Mouse (Mus musculus) liver, adult (tissue): ENCODE data around the gene Mrpl2.

Source experiments
- GATA4 ChIP-seq: IDR thresholded peaks from 2 replicates; pipeline ENCODE4 v1.6.1; 2014; ENCODE audit warnings: mild to moderate bottlenecking, low read length; ENCODE audit not compliant: insufficient replicate concordance

The Mrpl2 gene

DNA sequence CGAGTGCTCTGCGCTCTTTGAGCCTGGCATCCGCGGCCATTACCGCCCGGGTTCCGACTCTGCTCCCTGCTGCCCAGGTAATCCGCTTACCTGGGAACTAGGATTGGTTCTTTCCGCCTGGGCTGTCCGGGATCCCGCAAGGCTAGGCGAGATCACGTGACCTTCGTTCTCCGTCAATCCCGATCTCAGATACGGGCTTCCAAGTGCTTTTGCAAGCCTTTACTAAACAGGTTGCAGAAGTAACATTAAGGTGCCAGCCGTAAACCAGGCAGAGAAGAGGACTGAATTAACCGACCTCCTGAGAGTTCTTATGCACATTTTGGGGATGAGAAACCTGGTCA lies 263 bp downstream of the Mrpl2 start:
- no peak for TF ChIP-seq GATA4

DNA sequence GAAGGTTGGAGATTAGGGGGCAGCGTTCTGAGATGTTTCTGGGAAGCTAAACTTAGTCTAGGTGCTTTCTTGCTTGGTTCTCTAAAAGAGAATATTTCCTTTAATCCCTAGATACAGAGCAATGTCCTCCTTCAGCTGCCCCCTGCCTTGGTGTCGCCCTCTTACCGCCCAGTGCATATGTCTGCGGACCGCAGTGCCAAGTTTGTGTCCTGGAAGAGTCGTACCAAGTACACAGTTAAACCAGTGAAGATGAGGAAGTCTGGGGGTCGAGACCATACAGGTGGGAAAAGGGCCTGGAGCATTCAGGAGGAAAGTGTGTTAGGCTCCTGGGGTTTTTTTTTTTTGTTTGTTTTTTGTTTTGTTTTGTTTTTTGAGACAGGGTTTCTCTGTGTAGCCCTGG lies 1.2 kb downstream of the Mrpl2 start:
- TF ChIP-seq GATA4, result no peak

DNA sequence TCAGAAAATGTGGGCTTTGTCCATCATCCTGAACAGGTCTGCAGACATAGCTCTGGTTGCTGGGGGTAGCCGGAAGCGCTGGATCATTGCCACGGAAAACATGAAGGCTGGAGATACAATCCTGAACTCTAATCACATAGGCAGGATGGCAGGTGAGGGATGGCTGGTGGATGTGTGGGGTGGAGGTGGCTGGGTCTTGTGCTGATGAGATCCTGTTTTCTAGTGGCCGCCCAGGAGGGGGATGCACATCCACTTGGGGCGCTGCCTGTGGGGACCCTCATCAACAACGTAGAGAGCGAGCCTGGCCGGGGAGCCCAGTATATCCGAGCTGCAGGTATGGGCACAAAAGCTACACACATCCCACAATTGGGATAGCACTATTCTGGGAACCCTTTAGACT lies 2.4 kb downstream of the Mrpl2 start:
- no peak for TF ChIP-seq GATA4

DNA sequence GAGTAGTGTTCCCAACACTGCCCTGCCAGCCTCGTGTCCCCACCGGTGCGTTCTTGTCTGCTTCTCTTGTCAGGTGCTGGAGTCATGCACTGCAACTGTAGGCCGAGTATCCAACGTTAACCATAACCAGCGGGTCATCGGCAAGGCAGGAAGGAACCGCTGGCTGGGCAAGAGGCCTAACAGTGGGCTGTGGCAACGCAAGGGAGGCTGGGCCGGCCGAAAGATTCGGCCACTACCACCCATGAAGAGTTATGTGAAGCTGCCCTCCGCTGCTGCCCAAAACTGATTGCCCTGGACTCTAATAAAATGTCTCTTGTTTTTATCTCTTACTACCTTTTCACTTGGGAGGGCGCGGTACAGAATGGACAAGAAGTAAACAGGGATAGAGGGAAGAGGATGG lies 3.8 kb downstream of the Mrpl2 start:
- TF ChIP-seq GATA4, result no peak

DNA sequence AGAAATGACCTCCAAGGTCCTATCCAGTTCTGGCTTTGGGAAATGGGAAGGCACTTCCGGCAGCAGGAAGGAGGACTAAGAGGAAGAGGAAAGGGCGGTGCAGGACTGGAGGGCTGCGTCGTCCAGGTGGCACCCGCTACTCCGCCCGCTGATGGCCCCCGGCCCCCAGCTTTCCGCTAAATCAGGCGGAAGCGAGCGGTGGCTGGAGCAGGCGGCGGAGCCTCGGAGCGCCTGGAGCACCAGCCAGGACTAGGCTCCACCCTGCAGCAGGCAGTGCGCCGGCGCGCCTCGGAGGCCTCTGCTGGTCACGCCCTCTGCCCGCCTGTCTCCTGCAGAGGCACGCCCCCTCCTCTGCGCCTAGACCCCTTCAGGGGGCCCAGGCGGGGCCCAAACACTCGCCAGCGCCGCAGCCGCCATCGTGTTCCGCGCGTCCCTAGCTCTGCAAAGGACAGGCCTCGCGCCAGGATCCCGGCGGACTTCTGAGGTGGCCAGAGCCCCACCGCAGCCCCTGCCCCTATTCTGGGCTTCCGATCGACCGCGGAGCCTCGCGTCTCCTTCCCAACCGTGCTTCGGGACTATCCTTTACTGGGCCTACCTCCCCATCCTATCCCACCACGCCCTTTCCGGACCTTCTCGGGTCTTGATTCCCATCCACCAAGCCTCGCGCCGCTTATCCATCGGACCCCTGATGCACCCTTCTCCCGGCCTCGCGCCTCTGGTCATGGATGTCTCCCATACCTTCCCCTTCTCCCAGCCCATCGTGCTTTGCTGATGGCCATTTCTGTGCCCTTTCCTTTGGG lies 4.4 kb downstream of the Mrpl2 start, which contains the start of gene Cul7:
Cul7 (plus strand) TSS at position 106 of the 800 bp plus-strand sequence.
- TF ChIP-seq GATA4, result peak; percentile 46; the same call in 1 of the 2 replicates

DNA sequence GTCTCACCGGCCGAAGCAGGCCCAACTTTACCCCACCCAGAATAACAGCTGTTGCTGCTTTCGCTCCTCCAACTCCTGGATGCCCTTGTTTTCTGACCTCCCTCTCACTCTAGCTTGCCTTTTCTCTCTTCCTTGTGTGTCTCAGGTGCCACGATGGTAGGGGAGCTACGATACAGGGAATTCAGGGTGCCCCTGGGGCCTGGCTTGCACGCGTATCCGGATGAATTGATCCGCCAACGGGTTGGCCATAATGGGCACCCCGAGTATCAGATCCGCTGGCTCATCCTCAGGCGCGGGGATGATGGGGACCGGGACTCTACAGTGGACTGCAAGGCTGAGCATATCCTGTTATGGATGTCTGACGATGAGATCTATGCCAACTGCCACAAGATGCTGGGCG lies 5.3 kb downstream of the Mrpl2 start:
- no peak for TF ChIP-seq GATA4

DNA sequence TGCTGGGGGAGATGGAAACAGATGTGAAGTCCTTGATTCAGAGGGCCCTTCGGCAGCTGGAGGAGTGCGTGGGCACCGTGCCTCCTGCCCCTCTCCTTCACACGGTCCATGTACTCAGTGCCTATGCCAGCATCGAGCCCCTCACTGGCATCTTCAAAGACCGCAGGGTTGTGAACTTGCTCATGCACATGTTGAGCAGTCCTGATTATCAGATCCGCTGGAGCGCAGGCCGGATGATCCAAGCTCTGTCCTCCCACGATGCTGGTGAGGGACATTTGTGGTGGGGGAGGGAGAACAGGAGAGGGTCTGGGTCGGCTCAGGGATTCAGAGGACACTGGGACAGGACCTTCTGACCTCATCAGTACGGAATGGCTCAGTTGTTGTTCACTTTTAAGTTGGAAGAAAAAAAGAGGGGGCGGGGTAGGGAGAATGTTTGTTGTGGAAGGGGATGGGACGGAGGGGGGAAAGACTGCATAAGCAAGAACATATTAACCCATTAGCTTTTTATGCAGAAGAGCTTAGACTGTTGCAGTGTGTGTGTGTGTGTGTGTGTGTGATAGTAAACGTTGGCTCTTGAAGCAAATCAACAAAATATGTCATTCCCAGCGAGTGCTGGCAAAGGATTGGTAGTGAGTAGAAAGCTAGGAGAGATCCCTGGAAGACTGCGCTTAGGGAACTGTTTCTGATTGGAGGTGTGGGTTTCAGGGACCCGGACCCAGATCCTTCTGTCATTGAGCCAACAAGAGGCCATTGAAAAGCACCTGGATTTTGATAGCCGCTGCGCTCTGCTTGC lies 5.9 kb downstream of the Mrpl2 start:
- no peak for TF ChIP-seq GATA4

DNA sequence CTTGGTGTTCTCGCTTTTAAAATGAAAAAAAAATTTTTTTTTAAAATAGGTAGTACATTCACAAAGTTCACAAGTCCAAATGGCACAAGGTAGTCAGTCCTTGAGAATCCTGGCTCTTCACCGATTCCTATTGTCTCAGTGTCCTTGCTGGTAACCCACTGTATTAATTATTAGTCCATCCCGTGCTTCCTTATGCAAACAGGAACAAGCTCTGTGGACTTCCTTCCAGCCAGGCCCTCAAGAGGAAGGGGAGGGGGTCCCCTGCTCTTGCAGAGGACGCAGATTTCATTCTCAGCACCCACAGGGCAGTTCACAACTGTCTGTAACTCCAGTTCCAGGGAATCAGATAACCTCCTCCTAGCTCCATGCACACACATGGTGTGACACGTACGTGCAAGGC lies 10.0 kb downstream of the Mrpl2 start:
- no peak for TF ChIP-seq GATA4

DNA sequence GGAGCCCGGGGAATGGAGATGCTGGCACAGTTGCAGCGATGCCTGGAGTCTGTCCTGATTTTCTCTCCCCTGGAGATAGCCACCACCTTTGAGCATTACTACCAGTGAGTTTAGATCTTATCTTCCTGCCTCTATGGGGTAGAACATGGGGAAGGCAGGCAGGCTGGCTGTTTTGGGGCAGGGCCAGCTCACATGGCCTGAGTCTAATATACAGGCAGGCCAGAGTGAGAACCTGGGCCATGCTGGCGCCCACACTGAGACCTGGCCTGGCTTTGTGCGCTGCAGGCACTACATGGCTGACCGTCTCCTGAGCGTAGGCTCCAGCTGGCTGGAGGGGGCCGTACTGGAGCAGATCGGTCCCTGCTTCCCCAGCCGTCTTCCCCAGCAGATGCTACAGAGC lies 15.3 kb downstream of the Mrpl2 start:
- no peak for TF ChIP-seq GATA4

DNA sequence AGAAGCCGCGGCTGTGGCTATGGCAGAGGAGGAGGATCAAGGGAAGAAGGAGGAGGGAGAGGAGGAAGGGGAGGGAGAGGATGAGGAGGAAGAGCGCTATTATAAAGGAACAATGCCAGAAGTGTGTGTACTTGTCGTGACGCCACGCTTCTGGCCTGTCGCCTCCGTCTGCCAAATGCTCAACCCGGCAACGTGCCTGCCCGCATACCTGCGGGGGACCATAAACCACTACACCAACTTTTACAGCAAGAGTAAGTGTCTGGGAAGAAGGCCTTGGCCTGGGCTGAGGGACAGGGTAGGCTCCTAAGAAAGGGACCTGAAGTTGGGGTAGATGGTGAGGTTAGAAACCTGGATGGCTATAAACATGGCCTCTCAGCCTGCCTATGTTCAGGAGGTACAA lies 16.0 kb downstream of the Mrpl2 start:
- no peak for TF ChIP-seq GATA4

DNA sequence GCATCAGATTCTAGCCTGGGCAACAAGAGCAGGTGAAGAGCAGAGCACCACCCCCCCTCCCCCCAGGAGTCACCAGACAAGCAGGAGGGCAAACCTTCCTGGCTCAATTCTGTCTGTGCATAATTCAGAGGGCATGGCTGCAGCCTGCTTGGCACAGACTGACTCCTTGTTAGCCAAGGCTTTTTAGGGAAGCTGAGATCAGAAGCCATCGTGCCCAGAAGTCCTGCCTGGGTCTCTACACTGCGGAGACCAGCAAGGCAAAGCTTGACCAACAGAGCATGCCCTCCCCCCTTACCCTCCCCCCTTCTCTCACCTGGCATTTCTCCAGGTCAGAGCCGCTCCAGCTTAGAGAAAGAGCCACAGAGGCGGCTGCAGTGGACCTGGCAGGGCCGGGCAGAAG lies 16.7 kb downstream of the Mrpl2 start:
- no peak for TF ChIP-seq GATA4

DNA sequence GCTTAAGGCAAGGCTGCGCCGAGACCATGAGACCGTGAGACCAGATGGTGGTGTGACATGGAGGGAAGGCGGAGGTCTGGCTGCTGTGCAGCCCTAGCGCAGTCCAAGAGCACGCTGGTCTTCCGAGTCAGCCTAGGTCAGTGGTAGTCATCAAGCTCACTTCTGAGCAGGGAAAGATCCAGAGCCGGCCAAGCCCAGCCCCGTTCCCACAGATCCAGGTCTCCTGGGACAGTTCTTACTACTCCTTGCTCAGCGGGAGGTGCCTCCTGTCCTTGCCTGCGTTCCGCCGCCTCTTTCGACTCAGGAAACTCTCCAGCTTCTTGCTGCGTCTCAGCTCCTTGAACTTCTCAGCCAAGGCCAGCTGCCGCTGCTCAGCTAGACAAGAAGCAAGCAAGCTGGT lies 21.7 kb downstream of the Mrpl2 start:
- no peak for TF ChIP-seq GATA4

DNA sequence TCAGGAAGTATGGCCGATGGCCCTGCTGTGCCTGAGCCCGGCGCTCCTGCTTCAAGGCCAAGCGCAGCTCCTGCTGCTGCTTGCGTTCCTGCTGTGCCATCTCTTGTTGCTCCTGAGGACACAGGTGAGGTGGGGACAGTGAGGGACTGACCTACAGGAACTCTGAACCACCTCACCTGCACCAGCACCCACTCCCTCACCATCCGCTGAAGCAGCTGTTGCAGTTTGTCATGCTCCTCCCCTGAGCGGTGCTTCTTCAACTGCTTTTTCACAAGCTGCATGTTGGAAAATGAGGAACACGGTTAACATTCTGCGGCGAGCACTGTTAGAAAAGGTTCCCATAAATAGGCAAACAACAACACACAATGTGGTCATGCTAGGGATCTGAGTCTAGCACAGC lies 23.9 kb downstream of the Mrpl2 start:
- TF ChIP-seq GATA4, result no peak

DNA sequence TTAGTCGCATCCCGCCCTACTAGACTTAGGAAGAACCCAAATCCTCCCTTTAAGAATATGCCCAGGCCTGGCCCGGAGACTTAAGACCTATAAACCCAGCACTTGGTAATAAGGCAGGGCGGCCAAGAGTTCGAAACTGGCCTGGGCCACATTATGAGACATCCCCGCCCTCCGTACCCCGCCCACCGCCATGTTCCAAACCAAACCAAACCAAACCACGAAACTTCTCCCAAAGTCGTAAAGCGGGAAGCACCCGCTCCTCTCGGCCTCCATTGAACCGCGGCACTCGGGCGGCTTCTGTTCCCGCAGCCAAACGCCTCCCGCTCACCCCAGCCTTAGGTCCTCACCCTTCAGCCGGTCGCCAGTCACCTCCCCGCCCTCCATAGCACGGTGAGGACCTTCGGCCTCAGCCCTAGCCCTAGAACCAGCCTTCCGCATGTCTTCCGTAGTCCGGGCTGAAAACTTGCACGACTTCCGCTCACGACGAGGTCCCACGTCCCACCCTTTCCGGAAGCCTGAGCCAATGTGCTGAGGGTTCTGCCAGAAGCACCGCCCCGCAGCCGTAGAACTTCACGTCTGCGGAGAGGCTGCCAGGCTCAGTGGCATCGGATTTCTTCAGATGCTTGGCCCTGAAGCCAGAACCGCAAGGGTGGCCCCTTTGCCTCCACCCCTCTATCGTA lies 28.0 kb downstream of the Mrpl2 start, which contains the start of gene Rrp36:
Rrp36 (minus strand) TSS at position 503 of the 680 bp plus-strand sequence.
- TF ChIP-seq GATA4, result no peak

DNA sequence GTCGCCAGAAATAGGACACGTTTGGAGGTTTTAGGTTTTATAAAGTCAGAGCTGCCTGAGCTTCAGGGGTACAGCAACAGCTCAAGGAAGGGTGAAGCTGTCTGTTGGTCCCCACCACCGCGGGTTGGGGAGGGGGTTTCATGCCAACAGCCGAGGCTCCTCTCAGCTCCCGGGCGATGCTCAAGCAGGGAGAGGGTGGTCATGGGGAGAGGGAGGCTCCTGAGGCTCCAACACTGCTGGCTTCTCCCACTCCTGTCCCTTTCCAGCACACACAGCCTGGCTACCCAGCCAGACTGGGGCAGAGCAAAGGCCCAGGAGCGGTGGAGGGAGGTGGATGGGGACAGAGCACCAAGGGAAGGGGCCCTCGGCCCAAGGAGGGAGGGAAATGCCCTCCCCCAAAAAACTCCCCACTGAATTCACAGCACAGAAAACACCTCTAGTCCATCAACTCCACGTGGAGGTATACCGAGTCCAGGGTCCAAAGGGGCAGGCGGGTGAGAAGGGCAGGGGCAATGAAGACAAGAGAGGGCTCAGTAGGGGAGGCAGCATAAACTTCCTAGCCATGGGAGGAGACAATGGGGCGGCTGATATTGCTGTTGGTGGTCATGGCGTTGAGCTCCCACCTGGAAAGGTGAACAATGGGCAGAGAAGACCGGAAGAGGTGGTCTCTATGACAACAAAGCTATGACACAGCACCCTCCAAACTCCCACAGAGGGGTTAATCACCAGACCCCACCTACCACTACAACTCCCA lies 28.7 kb downstream of the Mrpl2 start:
- no peak for TF ChIP-seq GATA4
